Mouse (Mus musculus) heart, adult 2 months (tissue): ENCODE data around the gene Nfic. TPM values are rescaled to one million over a fixed set of nuclear protein-coding genes. Genes with fewer than 3 reads are reported as not detected.

Source experiments
- DNase-seq, 2 experiments: peaks; one replicate each; pipeline ENCODE4 v3.0.0; 2021
- H3K27ac ChIP-seq: fragments of 200-600 bp; 2 replicates; pipeline ENCODE4 v1.8.1; 2022
- H3K27me3 ChIP-seq: fragments of 200-500 bp; 2 replicates; pipeline ENCODE4 v1.6.1; 2012; ENCODE audit warnings: mild to moderate bottlenecking, low read length, inconsistent platforms, mixed read lengths; ENCODE audit not compliant: control insufficient read depth, insufficient read depth
- H3K36me3 ChIP-seq: fragments of 200-500 bp; 2 replicates; pipeline ENCODE4 v1.6.1; 2012; ENCODE audit warnings: low read length, inconsistent platforms; ENCODE audit not compliant: control insufficient read depth, insufficient read depth
- H3K4me1 ChIP-seq: fragments of 200-500 bp; 2 replicates; pipeline ENCODE4 v1.6.1; 2011; ENCODE audit warnings: low read length; ENCODE audit not compliant: control insufficient read depth, insufficient read depth
- H3K4me3 ChIP-seq: fragments of 200-600 bp; 2 replicates; pipeline ENCODE4 v1.8.1; 2022
- H3K79me2 ChIP-seq: fragments of 200-500 bp; replicated peaks from 2 replicates; pipeline ENCODE4 v1.6.1; 2012; ENCODE audit warnings: mild to moderate bottlenecking, inconsistent platforms, low read length, moderate library complexity, mixed read lengths; ENCODE audit not compliant: control insufficient read depth, insufficient read depth
- H3K9ac ChIP-seq: fragments of 200-500 bp; 2 replicates; pipeline ENCODE4 v1.6.1; 2012; ENCODE audit warnings: low read depth, mild to moderate bottlenecking, control low read depth, inconsistent platforms, low read length, mixed read lengths
- CTCF ChIP-seq: fragments of 200-600 bp; IDR thresholded peaks from 2 replicates; pipeline ENCODE4 v1.8.1; 2022; ENCODE audit warnings: antibody characterized with exemption, mild to moderate bottlenecking, moderate library complexity
- EP300 ChIP-seq: fragments of 200-500 bp; IDR thresholded peaks from 2 replicates; pipeline ENCODE4 v1.6.1; 2011; ENCODE audit warnings: low read depth, low read length, control low read depth; ENCODE audit not compliant: insufficient read depth
- POLR2A ChIP-seq: fragments of 200-500 bp; IDR thresholded peaks from 2 replicates; pipeline ENCODE4 v1.6.1; 2011; ENCODE audit warnings: mild to moderate bottlenecking, low read depth, low read length, control low read depth; ENCODE audit not compliant: insufficient read depth
- WGBS: fragments of 180-500 bp; shearing (Covaris S2); methylation state at CpG from one replicate; pipeline ENCODE4 v1.1.7; 2018; 5-methylcytosine and 5-hydroxymethylcytosine counted together
- intact Hi-C: fragments of 180-260 bp; cut with DNase I; formaldehyde crosslinking; loops from one replicate; pipeline ENCODE4 v1.15.1; 2025
- polyA plus RNA-seq: library from polyadenylated mRNA; depleted of rRNA; stranded (reverse); fragments of >200 nt; gene quantifications from 2 replicates; pipeline ENCODE4 v1.2.3, GENCODE M21; 2012
- total RNA-seq, 2 experiments: library from RNA; stranded (reverse); gene quantifications; 2 replicates each; pipeline ENCODE4 v1.2.3; 2021

Nfic gene
- total and polyA plus RNA-seq, 3 experiments, result 80.1 to 104 (median 94.2) TPM

GRCm38 (mm10) chr10:81429092-81429491 is 26.3 kb downstream of the Nfic start:
- Histone ChIP-seq H3K27me3 (no peaks in the 10 kb centered on the region), H3K4me1 (peaks cover 15% of the 10 kb centered on the region), H3K36me3 (no peaks in the 10 kb centered on the region), H3K27ac (peak overlapping the region; percentile 99), H3K9ac (no peak overlapping the region), H3K79me2 (peaks cover 8% of the 10 kb centered on the region), H3K4me3 (no peak overlapping the region)
- intact Hi-C loops, result no loop called here
- DNase-seq, result peak in 1 of 2 experiments; percentile 28
- TF ChIP-seq POLR2A (no peak), CTCF (no peak), EP300 (no peak)
- WGBS, result 50% methylated on average over 2 of the region's 2 CpGs

GRCm38 (mm10) chr10:81428507-81428870 is 26.9 kb downstream of the Nfic start:
- no peaks in the 10 kb centered on the region for H3K36me3 ChIP-seq

GRCm38 (mm10) chr10:81427804-81428506 is 27.5 kb downstream of the Nfic start:
- Histone ChIP-seq H3K4me3 (no peak overlapping the region), H3K79me2 (peaks cover 8% of the 10 kb centered on the region), H3K27ac (peak overlapping the region; percentile 98), H3K4me1 (peaks cover 18% of the 10 kb centered on the region), H3K9ac (no peak overlapping the region), H3K36me3 (no peaks in the 10 kb centered on the region), H3K27me3 (no peaks in the 10 kb centered on the region)
- 88% methylated on average over 8 of the region's 8 CpGs for WGBS
- intact Hi-C loops, result no loop called here
- DNase-seq, result peak; percentile 23 to 26
- no peak for TF ChIP-seq POLR2A
- no peak for TF ChIP-seq CTCF
- TF ChIP-seq EP300, result no peak

More at GRCm38 (mm10) chr10:81428507-81428870, 26.9 kb downstream of the Nfic start:
- Histone ChIP-seq H3K27ac (peak overlapping the region; percentile 99; the same call in 1 of the 2 replicates), H3K4me3 (no peak overlapping the region), H3K9ac (no peak overlapping the region), H3K4me1 (peaks cover 20% of the 10 kb centered on the region), H3K79me2 (peaks cover 8% of the 10 kb centered on the region), H3K27me3 (no peaks in the 10 kb centered on the region)
- no peak for TF ChIP-seq POLR2A
- TF ChIP-seq CTCF, result no peak
- no peak for TF ChIP-seq EP300
- intact Hi-C loops, result no loop called here
- DNase-seq, result peak in 1 of 2 experiments; percentile 28
- 90% methylated on average over 7 of the region's 7 CpGs for WGBS

- intact Hi-C loops, result no loop called here
- DNase-seq, result no peak
Measured at GRCm38 (mm10) chr10:81427327-81427726, 28.1 kb downstream of the Nfic start.

GRCm38 (mm10) chr10:81426897-81427296 is 28.5 kb downstream of the Nfic start:
- Histone ChIP-seq H3K79me2 (peaks cover 11% of the 10 kb centered on the region), H3K36me3 (no peaks in the 10 kb centered on the region), H3K4me1 (peaks cover 24% of the 10 kb centered on the region), H3K27me3 (no peaks in the 10 kb centered on the region), H3K27ac (peak overlapping the region; percentile 98), H3K4me3 (peak overlapping the region; percentile 95), H3K9ac (peak overlapping the region; percentile 94)
- intact Hi-C loops, result no loop called here
- TF ChIP-seq CTCF, result no peak
- peak; percentile 66; the same call in 1 of the 2 replicates for TF ChIP-seq POLR2A
- no peak for TF ChIP-seq EP300
- 2% methylated on average over 21 of the region's 38 CpGs for WGBS
- peak; percentile 85 to 87 for DNase-seq

More at GRCm38 (mm10) chr10:81427327-81427726, 28.1 kb downstream of the Nfic start:
- 26% methylated on average over 3 of the region's 3 CpGs for WGBS
- Histone ChIP-seq H3K4me1 (peaks cover 21% of the 10 kb centered on the region), H3K4me3 (peak overlapping the region; percentile 95), H3K36me3 (no peaks in the 10 kb centered on the region), H3K9ac (peak overlapping the region; percentile 57), H3K27ac (peak overlapping the region; percentile 98), H3K79me2 (peaks cover 10% of the 10 kb centered on the region), H3K27me3 (no peaks in the 10 kb centered on the region)
- TF ChIP-seq CTCF, result no peak
- no peak for TF ChIP-seq POLR2A
- no peak for TF ChIP-seq EP300

GRCm38 (mm10) chr10:81426081-81426671 is 29.3 kb downstream of the Nfic start:
- Histone ChIP-seq H3K27me3 (no peaks in the 10 kb centered on the region), H3K4me1 (peaks cover 29% of the 10 kb centered on the region), H3K36me3 (no peaks in the 10 kb centered on the region), H3K4me3 (peak overlapping the region; percentile 95), H3K79me2 (peaks cover 11% of the 10 kb centered on the region), H3K27ac (peak overlapping the region; percentile 98), H3K9ac (peak overlapping the region; percentile 94)
- intact Hi-C loops, result no loop called here
- DNase-seq, result peak; percentile 41 to 62
- under 1% methylated on average over 28 of the region's 33 CpGs for WGBS
- TF ChIP-seq CTCF (no peak), EP300 (no peak), POLR2A (no peak)
